Mouse (Mus musculus) urinary bladder, postnatal 36 days (tissue): ENCODE measurements around the gene Ogfrl1.
"Not testable (repeated sequence)": the region's sequence is repeated elsewhere in the genome, so short reads cannot be mapped to it uniquely, and the experiment has no call there.

ENCODE experiments used
- DNase-seq, 2 experiments: peaks; one replicate each; pipeline ENCODE4 v3.0.0; 2022; ENCODE audit warnings: low spot score in 2 of 2, mixed read lengths in 1 of 2

Gene Ogfrl1

GRCm38 (mm10) chr1:23397623-23398022 lies at the start of gene Ogfrl1:
Gene Ogfrl1 (minus strand): TSS chr1:23397772.
- DNase-seq, result no peak

- no peak for DNase-seq
Measured at GRCm38 (mm10) chr1:23445736-23446424, 48.3 kb upstream of the Ogfrl1 start.

GRCm38 (mm10) chr1:23433612-23434011 lies 36.0 kb upstream of the Ogfrl1 start:
- peak in 1 of 2 experiments; percentile 5 for DNase-seq

GRCm38 (mm10) chr1:23426447-23426846 lies 28.9 kb upstream of the Ogfrl1 start:
- no peak for DNase-seq

- no peak for DNase-seq
Measured at GRCm38 (mm10) chr1:23418941-23419340, 21.4 kb upstream of the Ogfrl1 start.

- no peak for DNase-seq
Measured at GRCm38 (mm10) chr1:23418059-23418458, 20.5 kb upstream of the Ogfrl1 start.

- no peak for DNase-seq
Measured at GRCm38 (mm10) chr1:23417562-23417961, 20.0 kb upstream of the Ogfrl1 start.

- no peak for DNase-seq
Measured at GRCm38 (mm10) chr1:23411533-23411932, 14.0 kb upstream of the Ogfrl1 start.

GRCm38 (mm10) chr1:23409960-23410359 lies 12.4 kb upstream of the Ogfrl1 start:
- no peak for DNase-seq

GRCm38 (mm10) chr1:23402401-23402800 lies 4.8 kb upstream of the Ogfrl1 start:
- DNase-seq, result no peak

GRCm38 (mm10) chr1:23399552-23399951 lies 2.0 kb upstream of the Ogfrl1 start:
- no peak for DNase-seq

GRCm38 (mm10) chr1:23394356-23394755 lies 3.2 kb downstream of the Ogfrl1 start:
- DNase-seq, result not testable (repeated sequence)

GRCm38 (mm10) chr1:23391744-23392143 lies 5.8 kb downstream of the Ogfrl1 start:
- no peak for DNase-seq

- DNase-seq, result no peak
Measured at GRCm38 (mm10) chr1:23384326-23384725, 13.2 kb downstream of the Ogfrl1 start.

GRCm38 (mm10) chr1:23382806-23383653 lies 14.5 kb downstream of the Ogfrl1 start:
- peak; percentile 98 to 99 for DNase-seq

- no peak for DNase-seq
Measured at GRCm38 (mm10) chr1:23382461-23382805, 15.1 kb downstream of the Ogfrl1 start.

GRCm38 (mm10) chr1:23382037-23382436 lies 15.5 kb downstream of the Ogfrl1 start:
- DNase-seq, result no peak

- no peak for DNase-seq
Measured at GRCm38 (mm10) chr1:23379911-23380740, 17.4 kb downstream of the Ogfrl1 start.

- no peak for DNase-seq
Measured at GRCm38 (mm10) chr1:23379321-23379720, 18.3 kb downstream of the Ogfrl1 start.

GRCm38 (mm10) chr1:23377572-23377971 lies 20.0 kb downstream of the Ogfrl1 start:
- no peak for DNase-seq

GRCm38 (mm10) chr1:23374156-23374555 lies 23.4 kb downstream of the Ogfrl1 start:
- no peak for DNase-seq

GRCm38 (mm10) chr1:23365614-23366013 lies 32.0 kb downstream of the Ogfrl1 start:
- no peak for DNase-seq
